Mouse (Mus musculus) intestine, embryonic 14.5 days (tissue): Measurements from ENCODE around the gene Slc2a13. TPM values are rescaled to one million over a fixed set of nuclear protein-coding genes. Genes with fewer than 3 reads are reported as not detected.

ENCODE experiments used
- ATAC-seq: fragments of 200-750 bp; cut with Nextera tagmentation; replicated peaks from 2 replicates; pipeline ENCODE4 v1.8.0; 2017; ENCODE audit warnings: low read depth, moderate number of reproducible peaks, moderate TSS enrichment, moderate library complexity; ENCODE audit not compliant: low FRiP score, low TSS enrichment
- DNase-seq: peaks from one replicate; pipeline ENCODE4 v3.0.0-alpha.2; 2018; ENCODE audit warnings: low spot score
- H3K27ac ChIP-seq: fragments of 300-500 bp; sonication (generic); 2 replicates; pipeline ENCODE4 v1.5.1; 2014; ENCODE audit warnings: low read depth, mild to moderate bottlenecking, control low read depth
- H3K27me3 ChIP-seq: fragments of 300-500 bp; sonication (generic); replicated peaks from 2 replicates; pipeline ENCODE4 v1.6.1; 2014; ENCODE audit warnings: low read length, control low read depth; ENCODE audit not compliant: control insufficient read depth, insufficient read depth
- H3K36me3 ChIP-seq: fragments of 300-500 bp; sonication (generic); 2 replicates; pipeline ENCODE4 v1.6.1; 2014; ENCODE audit warnings: low read length, control low read depth; ENCODE audit not compliant: control insufficient read depth, insufficient read depth
- H3K4me1 ChIP-seq: fragments of 300-500 bp; sonication (generic); replicated peaks from 2 replicates; pipeline ENCODE4 v1.6.1; 2014; ENCODE audit warnings: low read length, control low read depth, mixed read lengths; ENCODE audit not compliant: control insufficient read depth, insufficient read depth
- H3K4me2 ChIP-seq: fragments of 300-500 bp; sonication (generic); 2 replicates; pipeline ENCODE4 v1.6.1; 2014; ENCODE audit warnings: low read length
- H3K4me3 ChIP-seq: fragments of 300-500 bp; sonication (generic); 2 replicates; pipeline ENCODE4 v1.5.1; 2014; ENCODE audit warnings: low read depth, low read length, control low read depth, mixed read lengths
- H3K9ac ChIP-seq: fragments of 300-500 bp; sonication (generic); 2 replicates; pipeline ENCODE4 v1.6.1; 2014; ENCODE audit warnings: mild to moderate bottlenecking, low read length
- H3K9me3 ChIP-seq: fragments of 300-500 bp; sonication (generic); 2 replicates; pipeline ENCODE4 v1.6.1; 2016; ENCODE audit warnings: low read length, control low read depth; ENCODE audit not compliant: control insufficient read depth
- WGBS: fragments of 180-500 bp; shearing (Covaris S2); extraction: QIAGEN DNeasy Blood & Tissue Kit; methylation state at CpG from one replicate; pipeline ENCODE4 v1.1.7; 2014; 5-methylcytosine and 5-hydroxymethylcytosine counted together
- polyA plus RNA-seq: library from polyadenylated mRNA; unstranded; fragments of >200 nt; fragmentation: Nextera tagmentation; extraction: Ambion mirVana; gene quantifications from 2 replicates; pipeline ENCODE4 v1.2.1, GENCODE M21; 2014

Gene Slc2a13
- polyA plus RNA-seq, 1 experiment from 2014 or later: 1.8 TPM

GRCm38 (mm10) chr15:91538439-91538838 is 34.6 kb downstream of the Slc2a13 start:
- no peak overlapping the region for H3K4me2 ChIP-seq
- H3K9me3 ChIP-seq: no peaks in the 10 kb centered on the region
- H3K9ac ChIP-seq: no peak overlapping the region
- H3K4me3 ChIP-seq: no peak overlapping the region
- H3K27ac ChIP-seq: no peak overlapping the region
- no peaks in the 10 kb centered on the region for H3K4me1 ChIP-seq
- DNase-seq (no peak), ATAC-seq (no peak)
- H3K36me3 ChIP-seq: no peaks in the 10 kb centered on the region
- H3K27me3 ChIP-seq: no peaks in the 10 kb centered on the region

GRCm38 (mm10) chr15:91526876-91527275 is 46.2 kb downstream of the Slc2a13 start:
- WGBS: 79% methylated on average over 2 of the region's 2 CpGs
- Histone ChIP-seq H3K27ac (no peak overlapping the region), H3K27me3 (no peaks in the 10 kb centered on the region), H3K36me3 (no peaks in the 10 kb centered on the region), H3K9ac (no peak overlapping the region), H3K4me2 (no peak overlapping the region), H3K9me3 (no peaks in the 10 kb centered on the region), H3K4me1 (no peaks in the 10 kb centered on the region), H3K4me3 (no peak overlapping the region)
- DNase-seq (no peak), ATAC-seq (no peak)

GRCm38 (mm10) chr15:91526166-91526565 is 46.9 kb downstream of the Slc2a13 start:
- H3K4me1 ChIP-seq: no peaks in the 10 kb centered on the region
- 73% methylated on average over 3 of the region's 3 CpGs for WGBS
- H3K36me3 ChIP-seq: no peaks in the 10 kb centered on the region
- H3K9me3 ChIP-seq: no peaks in the 10 kb centered on the region
- H3K27ac ChIP-seq: no peak overlapping the region
- ATAC-seq: no peak
- H3K4me3 ChIP-seq: no peak overlapping the region
- DNase-seq: no peak
- no peak overlapping the region for H3K9ac ChIP-seq
- no peak overlapping the region for H3K4me2 ChIP-seq
- H3K27me3 ChIP-seq: no peaks in the 10 kb centered on the region

GRCm38 (mm10) chr15:91524451-91524850 is 48.6 kb downstream of the Slc2a13 start:
- Histone ChIP-seq H3K4me3 (no peak overlapping the region), H3K27ac (no peak overlapping the region), H3K36me3 (no peaks in the 10 kb centered on the region), H3K27me3 (no peaks in the 10 kb centered on the region), H3K4me2 (no peak overlapping the region), H3K4me1 (no peaks in the 10 kb centered on the region), H3K9me3 (no peaks in the 10 kb centered on the region), H3K9ac (no peak overlapping the region)
- DNase-seq: no peak
- no peak for ATAC-seq
- 72% methylated on average over 10 of the region's 10 CpGs for WGBS

- Histone ChIP-seq H3K9me3 (no peaks in the 10 kb centered on the region), H3K27me3 (no peaks in the 10 kb centered on the region), H3K4me1 (no peaks in the 10 kb centered on the region; the same call in 1 of the 2 replicates), H3K27ac (no peak overlapping the region), H3K36me3 (no peaks in the 10 kb centered on the region), H3K4me3 (no peak overlapping the region), H3K9ac (no peak overlapping the region), H3K4me2 (no peak overlapping the region)
- WGBS: 82% methylated on average over 6 of the region's 6 CpGs
- no peak for DNase-seq
- no peak for ATAC-seq
These were observed 69.8 kb downstream of the Slc2a13 start for GRCm38 (mm10) chr15:91503291-91503690.

- DNase-seq: no peak
- Histone ChIP-seq H3K27ac (no peak overlapping the region), H3K9ac (no peak overlapping the region), H3K4me3 (no peak overlapping the region), H3K27me3 (no peaks in the 10 kb centered on the region), H3K9me3 (no peaks in the 10 kb centered on the region), H3K36me3 (no peaks in the 10 kb centered on the region), H3K4me2 (no peak overlapping the region), H3K4me1 (no peaks in the 10 kb centered on the region; the same call in 1 of the 2 replicates)
- no peak for ATAC-seq
- WGBS: 34% methylated on average over 1 of the region's 1 CpGs
These were observed 70.4 kb downstream of the Slc2a13 start for GRCm38 (mm10) chr15:91502661-91503060.

- no peak for ATAC-seq
These were observed 70.8 kb downstream of the Slc2a13 start for GRCm38 (mm10) chr15:91502235-91502634.

GRCm38 (mm10) chr15:91495014-91495413 is 78.0 kb downstream of the Slc2a13 start:
- Histone ChIP-seq H3K27ac (no peak overlapping the region), H3K4me3 (no peak overlapping the region), H3K36me3 (no peaks in the 10 kb centered on the region), H3K27me3 (no peaks in the 10 kb centered on the region), H3K9ac (no peak overlapping the region), H3K4me2 (no peak overlapping the region), H3K4me1 (no peaks in the 10 kb centered on the region), H3K9me3 (no peaks in the 10 kb centered on the region)
- no peak for DNase-seq
- 80% methylated on average over 4 of the region's 4 CpGs for WGBS
- no peak for ATAC-seq

More at GRCm38 (mm10) chr15:91502235-91502634, 70.8 kb downstream of the Slc2a13 start:
- Histone ChIP-seq H3K36me3 (no peaks in the 10 kb centered on the region), H3K4me2 (no peak overlapping the region), H3K4me1 (no peaks in the 10 kb centered on the region; the same call in 1 of the 2 replicates), H3K27ac (no peak overlapping the region), H3K4me3 (no peak overlapping the region), H3K9me3 (no peaks in the 10 kb centered on the region), H3K27me3 (no peaks in the 10 kb centered on the region), H3K9ac (no peak overlapping the region)
- WGBS: 88% methylated on average over 9 of the region's 9 CpGs
- no peak for DNase-seq

- Histone ChIP-seq H3K9me3 (no peaks in the 10 kb centered on the region), H3K27me3 (no peaks in the 10 kb centered on the region), H3K4me1 (no peaks in the 10 kb centered on the region), H3K36me3 (no peaks in the 10 kb centered on the region), H3K9ac (no peak overlapping the region), H3K4me2 (no peak overlapping the region), H3K27ac (no peak overlapping the region), H3K4me3 (no peak overlapping the region)
- 90% methylated on average over 14 of the region's 14 CpGs for WGBS
- DNase-seq (no peak), ATAC-seq (no peak)
These were observed 93.0 kb downstream of the Slc2a13 start for GRCm38 (mm10) chr15:91479924-91480615.
